In the genomic region with DNA sequence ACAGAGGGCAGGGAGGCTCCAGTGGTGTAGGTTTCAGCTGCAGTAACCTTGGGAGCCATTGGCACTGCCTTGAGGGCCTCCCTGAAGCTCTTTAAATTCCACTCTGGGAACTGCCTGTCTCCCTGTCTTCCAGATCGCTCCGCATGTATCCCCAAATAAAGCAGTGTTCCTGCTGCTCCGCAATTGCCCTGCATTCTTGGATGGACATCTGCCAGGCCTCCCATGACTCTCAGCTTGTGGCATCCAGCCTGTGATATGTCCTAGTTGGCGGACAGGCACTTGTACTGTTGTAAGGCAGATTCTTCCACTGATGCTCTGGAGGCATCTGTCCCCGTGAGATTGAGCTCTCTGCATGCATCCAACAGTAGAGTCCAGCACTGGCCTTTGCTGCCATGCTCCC, we compare ENCODE assay signal across 10 mouse cellular contexts.
DNase-seq lines count a peak whose midpoint lies in the region; ATAC-seq lines count a peak whose summit lies in the region.
"Had no signal": no experiment of that assay in that cellular context is flagged by ENCODE, and none has a peak within 500 bp of the region (broad histone marks: within the 10 kb centered on the region; RNA-seq: fewer than 3 reads in every experiment).

No protein-coding gene starts in this region.

- no peak for DNase-seq in frontal cortex, postnatal 36 days (ENCODE audit: low spot score in 2 of 2)
- peak; percentile 38 for DNase-seq in retina, postnatal 1 day
- no peak for DNase-seq in retina, embryonic 14.5 days (ENCODE audit: low spot score)
- DNase-seq in cerebellum, postnatal 25 days: peak; percentile 38 to 54
- peak; percentile 24 for DNase-seq in skeletal muscle tissue, adult 2 months (ENCODE audit: low read depth, low spot score)
- DNase-seq in urinary bladder, postnatal 25 days (ENCODE audit: low spot score): no peak
- no peak for DNase-seq in right cerebral cortex, adult 18-20 months
- DNase-seq: kidney, adult 2 months; liver, postnatal 0 days had no signal

- peak; percentile 48; the same call in 1 of the 2 replicates for ATAC-seq in frontal cortex, adult (ENCODE audit: low TSS enrichment)
- ATAC-seq: liver, postnatal 0 days had no signal

Comparison
In these comparisons a context has a peak if more than half of its experiments do, and no peak if none do; other contexts are left out.
1. DNase-seq: peak in retina, postnatal 1 day (single experiment), cerebellum, postnatal 25 days (2 of 2) and skeletal muscle tissue, adult 2 months (single experiment); none in frontal cortex, postnatal 36 days (0 of 2), retina, embryonic 14.5 days (single experiment), urinary bladder, postnatal 25 days (single experiment) and right cerebral cortex, adult 18-20 months (single experiment).